Mouse (Mus musculus): ENCODE data around the gene 1700129C05Rik. TPM values are rescaled to one million over a fixed set of nuclear protein-coding genes. Genes with fewer than 3 reads are reported as not detected.

The 1700129C05Rik gene
- not detected in 2 replicates for polyA plus RNA-seq (2021; fragmentation: Nextera tagmentation)
- long read RNA-seq, experiment 1: 0 reads
- long read RNA-seq, experiment 2: 0 reads

GRCm38 (mm10) chr14:59142793-59143192 lies at the start of gene 1700129C05Rik:
1700129C05Rik (minus strand) TSS chr14:59142893.

GRCm38 (mm10) chr14:59178649-59179048 lies 36.0 kb upstream of the 1700129C05Rik start, which contains the start of gene Gm5142:
Gm5142 (minus strand) TSS chr14:59178749.

Other genes starting within 250 kb of the 1700129C05Rik start
- not detected in 2 replicates for gene Gm5142, start 35.9 kb upstream of the 1700129C05Rik start, polyA plus RNA-seq (2021; fragmentation: Nextera tagmentation)
- 12.0 and 14.8 TPM in 2 replicates for gene Rcbtb1, start 58.3 kb upstream of the 1700129C05Rik start, polyA plus RNA-seq (2021; fragmentation: Nextera tagmentation)
- gene Gm6904, start 117.3 kb upstream of the 1700129C05Rik start, polyA plus RNA-seq (2021; fragmentation: Nextera tagmentation): not detected in 2 replicates
- gene Phf11a, start 154.6 kb upstream of the 1700129C05Rik start, polyA plus RNA-seq (2021; fragmentation: Nextera tagmentation): 0.10 TPM in 1 of 2 replicates, not detected in the other
- 0.65 and 0.82 TPM in 2 replicates for gene Phf11b, start 198.5 kb upstream of the 1700129C05Rik start, polyA plus RNA-seq (2021; fragmentation: Nextera tagmentation)
- gene Phf11d, start 222.6 kb upstream of the 1700129C05Rik start, polyA plus RNA-seq (2021; fragmentation: Nextera tagmentation): 0.51 and 0.98 TPM in 2 replicates